Mouse (Mus musculus): ENCODE measurements around the gene Intu. TPM values are rescaled to one million over a fixed set of nuclear protein-coding genes. Genes with fewer than 3 reads are reported as not detected.

The Intu gene
- polyA plus RNA-seq, 1 experiment from 2014 or later = 2.3 TPM

DNA sequence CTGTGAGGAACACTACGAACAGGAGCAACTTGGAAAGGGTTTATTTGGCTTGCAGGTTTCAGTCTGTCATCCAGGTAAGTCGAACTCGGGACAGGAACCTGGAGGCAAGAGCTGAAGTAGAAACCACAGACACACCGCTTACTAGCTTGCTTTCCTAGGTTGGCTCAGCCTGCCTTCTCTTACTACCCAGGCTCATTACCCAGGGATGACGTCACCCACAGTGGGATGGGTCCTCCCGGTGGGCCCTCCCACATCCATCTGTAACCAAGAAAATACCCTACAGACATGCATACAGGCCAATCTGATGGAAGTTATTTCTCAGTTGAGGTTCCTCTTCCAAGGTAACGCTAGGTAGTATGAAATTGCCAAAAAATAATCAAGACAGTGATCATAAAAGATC, 6.2 kb upstream of the Intu start:
- Histone ChIP-seq H3K4me1 (ENCODE audit: control insufficient read depth, insufficient read depth, low read length) (no peaks in the 10 kb centered on the region), H3K36me3 (ENCODE audit: control insufficient read depth, insufficient read depth, low read length) (no peaks in the 10 kb centered on the region), H3K4me2 (ENCODE audit: low read depth, low read length) (no peak overlapping the region), H3K27ac (ENCODE audit: low read length) (no peak overlapping the region), H3K9me3 (replicated peaks; ENCODE audit: control insufficient read depth, low read length) (no peaks in the 10 kb centered on the region), H3K4me3 (replicated peaks; ENCODE audit: low read length) (no peak overlapping the region), H3K27me3 (ENCODE audit: control insufficient read depth, insufficient read depth, low read length) (0 out of 2 replicates have a peak, but pooled peaks cover 5% of the 10 kb centered on the region), H3K9ac (ENCODE audit: low read length) (no peak overlapping the region)
- WGBS = 83% methylated on average over 7 of the region's 7 CpGs
- ATAC-seq (ENCODE audit: insufficient read depth, low FRiP score) = no peak

- Histone ChIP-seq H3K4me1 (ENCODE audit: control insufficient read depth, insufficient read depth, low read length) (no peaks in the 10 kb centered on the region), H3K27ac (ENCODE audit: low read length) (no peak overlapping the region), H3K9me3 (replicated peaks; ENCODE audit: control insufficient read depth, low read length) (no peaks in the 10 kb centered on the region), H3K4me3 (replicated peaks; ENCODE audit: low read length) (no peak overlapping the region), H3K27me3 (ENCODE audit: control insufficient read depth, insufficient read depth, low read length) (0 out of 2 replicates have a peak, but pooled peaks cover 5% of the 10 kb centered on the region), H3K9ac (ENCODE audit: low read length) (no peak overlapping the region), H3K4me2 (ENCODE audit: low read depth, low read length) (no peak overlapping the region), H3K36me3 (ENCODE audit: control insufficient read depth, insufficient read depth, low read length) (no peaks in the 10 kb centered on the region)
- no peak for ATAC-seq (ENCODE audit: insufficient read depth, low FRiP score)
- 16% methylated on average over 4 of the region's 4 CpGs for WGBS
Observed at GRCm38 (mm10) chr3:40525341-40525740, 5.7 kb upstream of the Intu start.

GRCm38 (mm10) chr3:40526095-40526494, 5.0 kb upstream of the Intu start:
- Histone ChIP-seq H3K27ac (ENCODE audit: low read length) (no peak overlapping the region), H3K9ac (ENCODE audit: low read length) (no peak overlapping the region), H3K27me3 (ENCODE audit: control insufficient read depth, insufficient read depth, low read length) (peaks cover 5% of the 10 kb centered on the region; the same call in 1 of the 2 replicates), H3K4me1 (ENCODE audit: control insufficient read depth, insufficient read depth, low read length) (peaks cover 3% of the 10 kb centered on the region), H3K4me2 (ENCODE audit: low read depth, low read length) (no peak overlapping the region), H3K4me3 (replicated peaks; ENCODE audit: low read length) (no peak overlapping the region), H3K9me3 (replicated peaks; ENCODE audit: control insufficient read depth, low read length) (no peaks in the 10 kb centered on the region), H3K36me3 (ENCODE audit: control insufficient read depth, insufficient read depth, low read length) (no peaks in the 10 kb centered on the region)
- 81% methylated on average over 3 of the region's 3 CpGs for WGBS
- ATAC-seq (ENCODE audit: insufficient read depth, low FRiP score) = no peak

DNA sequence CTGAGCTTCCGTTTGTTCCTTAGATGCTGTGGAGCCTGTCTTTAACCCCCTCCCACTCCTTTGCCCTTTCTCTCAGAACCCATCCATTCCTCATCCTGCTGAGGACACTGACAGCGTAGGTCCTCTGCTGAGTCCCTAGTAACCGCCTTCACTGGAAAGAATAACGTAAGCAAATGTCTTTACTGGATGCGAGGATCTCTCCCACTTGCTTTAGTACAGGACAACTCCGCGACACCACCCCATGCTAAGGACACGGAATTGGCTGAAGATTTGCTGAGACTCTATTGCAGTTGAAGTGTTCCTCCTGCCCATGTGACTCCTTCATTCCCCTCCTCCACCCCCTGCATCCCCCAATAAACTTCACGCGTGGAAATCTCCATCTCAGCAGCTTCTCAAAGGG, 3.9 kb upstream of the Intu start:
- 37% methylated on average over 10 of the region's 10 CpGs for WGBS
- Histone ChIP-seq H3K4me2 (ENCODE audit: low read depth, low read length) (no peak overlapping the region), H3K36me3 (ENCODE audit: control insufficient read depth, insufficient read depth, low read length) (no peaks in the 10 kb centered on the region), H3K4me3 (replicated peaks; ENCODE audit: low read length) (no peak overlapping the region), H3K27me3 (ENCODE audit: control insufficient read depth, insufficient read depth, low read length) (peaks cover 5% of the 10 kb centered on the region; the same call in 1 of the 2 replicates), H3K27ac (ENCODE audit: low read length) (no peak overlapping the region), H3K9ac (ENCODE audit: low read length) (no peak overlapping the region), H3K4me1 (ENCODE audit: control insufficient read depth, insufficient read depth, low read length) (peaks cover 5% of the 10 kb centered on the region), H3K9me3 (replicated peaks; ENCODE audit: control insufficient read depth, low read length) (no peaks in the 10 kb centered on the region)
- ATAC-seq (ENCODE audit: insufficient read depth, low FRiP score) = no peak

DNA sequence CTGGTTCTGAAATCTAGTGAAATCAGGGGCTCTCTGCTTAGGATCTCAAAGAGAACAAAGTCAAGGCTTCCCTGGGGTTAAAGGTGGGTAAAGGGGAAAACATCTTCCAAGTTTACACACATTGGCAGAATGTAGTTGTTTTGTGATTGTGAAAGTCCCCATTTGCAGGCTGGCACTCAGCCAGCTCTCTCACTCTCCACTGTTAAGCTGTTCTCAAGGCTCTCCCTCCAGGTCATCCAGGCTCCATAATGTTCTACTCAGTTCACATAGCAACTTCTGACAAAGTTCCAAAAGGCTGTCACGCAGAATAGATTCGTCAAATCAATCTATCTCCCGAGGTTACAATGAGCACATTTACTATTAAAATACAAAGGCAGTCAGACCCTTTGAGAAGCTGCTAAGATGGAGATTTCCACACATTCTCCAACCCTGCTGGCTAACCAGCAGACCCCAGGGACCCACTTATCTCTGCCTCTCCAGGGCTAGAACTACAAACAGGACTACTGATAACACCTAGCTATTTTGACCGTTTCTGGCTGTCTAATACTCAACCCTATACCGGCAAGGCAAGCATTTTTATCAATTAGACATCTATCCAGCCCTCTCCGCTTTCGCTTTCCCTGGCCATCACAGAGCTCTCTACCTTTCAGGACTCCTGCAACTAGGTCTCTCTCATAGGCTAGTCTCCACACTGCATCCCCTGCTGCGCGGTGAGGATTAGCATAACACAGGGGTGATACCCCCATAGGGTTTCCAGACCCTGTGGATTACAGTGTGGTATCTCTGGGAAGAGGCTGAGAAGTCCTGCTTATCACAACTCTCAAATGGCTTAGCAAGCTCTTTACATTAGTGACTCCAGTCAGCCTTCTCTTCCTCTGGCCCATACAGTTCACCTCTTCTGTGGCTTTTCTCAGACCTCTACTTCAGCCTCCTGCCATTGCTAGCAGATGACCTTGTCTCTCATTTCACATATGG, 2.8 kb upstream of the Intu start:
- H3K4me2 ChIP-seq (ENCODE audit: low read depth, low read length) = no peak overlapping the region
- H3K36me3 ChIP-seq (ENCODE audit: control insufficient read depth, insufficient read depth, low read length) = no peaks in the 10 kb centered on the region
- H3K27ac ChIP-seq (ENCODE audit: low read length) = no peak overlapping the region
- H3K9me3 ChIP-seq (replicated peaks; ENCODE audit: control insufficient read depth, low read length) = no peaks in the 10 kb centered on the region
- 24% methylated on average over 9 of the region's 9 CpGs for WGBS
- no peak overlapping the region for H3K9ac ChIP-seq (ENCODE audit: low read length)
- 0 out of 2 replicates have a peak, but pooled peaks have one; percentile 17 for ATAC-seq (ENCODE audit: insufficient read depth, low FRiP score)
- peaks cover 5% of the 10 kb centered on the region; the same call in 1 of the 2 replicates for H3K27me3 ChIP-seq (ENCODE audit: control insufficient read depth, insufficient read depth, low read length)
- peaks cover 5% of the 10 kb centered on the region for H3K4me1 ChIP-seq (ENCODE audit: control insufficient read depth, insufficient read depth, low read length)
- H3K4me3 ChIP-seq (replicated peaks; ENCODE audit: low read length) = no peak overlapping the region

GRCm38 (mm10) chr3:40528958-40529357, 2.1 kb upstream of the Intu start:
- peaks cover 5% of the 10 kb centered on the region for H3K4me1 ChIP-seq (ENCODE audit: control insufficient read depth, insufficient read depth, low read length)
- 72% methylated on average over 6 of the region's 6 CpGs for WGBS
- no peak overlapping the region for H3K9ac ChIP-seq (ENCODE audit: low read length)
- H3K36me3 ChIP-seq (ENCODE audit: control insufficient read depth, insufficient read depth, low read length) = no peaks in the 10 kb centered on the region
- no peak for ATAC-seq (ENCODE audit: insufficient read depth, low FRiP score)
- no peak overlapping the region for H3K27ac ChIP-seq (ENCODE audit: low read length)
- H3K9me3 ChIP-seq (replicated peaks; ENCODE audit: control insufficient read depth, low read length) = no peaks in the 10 kb centered on the region
- H3K27me3 ChIP-seq (ENCODE audit: control insufficient read depth, insufficient read depth, low read length) = peaks cover 5% of the 10 kb centered on the region; the same call in 1 of the 2 replicates
- no peak overlapping the region for H3K4me2 ChIP-seq (ENCODE audit: low read depth, low read length)
- no peak overlapping the region for H3K4me3 ChIP-seq (replicated peaks; ENCODE audit: low read length)

DNA sequence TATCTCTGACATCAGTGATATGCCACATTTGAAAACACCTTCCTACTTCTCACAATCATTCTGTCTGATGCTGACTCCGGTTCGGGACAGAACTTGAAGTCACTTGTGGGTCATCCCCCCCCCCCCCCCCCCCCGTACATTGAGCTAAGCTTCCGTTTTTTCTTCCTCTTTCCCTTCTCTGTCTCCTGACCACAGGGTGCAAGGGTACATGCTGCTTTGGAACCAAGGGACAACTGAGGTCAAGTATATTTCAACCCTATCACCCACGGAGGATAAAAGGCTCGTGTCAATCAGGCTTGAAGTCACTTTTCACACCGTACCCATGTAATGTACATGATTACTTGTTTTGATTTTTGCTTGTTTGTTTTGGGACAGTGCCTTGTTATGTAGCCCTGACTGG, 241 bp upstream of the Intu start:
- H3K4me2 ChIP-seq (ENCODE audit: low read depth, low read length) = peak overlapping the region; percentile 100
- no peak for ATAC-seq (ENCODE audit: insufficient read depth, low FRiP score)
- peak overlapping the region; percentile 65; the same call in 1 of the 2 replicates for H3K9ac ChIP-seq (ENCODE audit: low read length)
- peak overlapping the region; percentile 57 for H3K4me3 ChIP-seq (replicated peaks; ENCODE audit: low read length)
- peaks cover 5% of the 10 kb centered on the region; the same call in 1 of the 2 replicates for H3K27me3 ChIP-seq (ENCODE audit: control insufficient read depth, insufficient read depth, low read length)
- H3K36me3 ChIP-seq (ENCODE audit: control insufficient read depth, insufficient read depth, low read length) = no peaks in the 10 kb centered on the region
- WGBS = 17% methylated on average over 7 of the region's 7 CpGs
- H3K27ac ChIP-seq (ENCODE audit: low read length) = no peak overlapping the region
- H3K9me3 ChIP-seq (replicated peaks; ENCODE audit: control insufficient read depth, low read length) = no peaks in the 10 kb centered on the region
- H3K4me1 ChIP-seq (ENCODE audit: control insufficient read depth, insufficient read depth, low read length) = peaks cover 5% of the 10 kb centered on the region

DNA sequence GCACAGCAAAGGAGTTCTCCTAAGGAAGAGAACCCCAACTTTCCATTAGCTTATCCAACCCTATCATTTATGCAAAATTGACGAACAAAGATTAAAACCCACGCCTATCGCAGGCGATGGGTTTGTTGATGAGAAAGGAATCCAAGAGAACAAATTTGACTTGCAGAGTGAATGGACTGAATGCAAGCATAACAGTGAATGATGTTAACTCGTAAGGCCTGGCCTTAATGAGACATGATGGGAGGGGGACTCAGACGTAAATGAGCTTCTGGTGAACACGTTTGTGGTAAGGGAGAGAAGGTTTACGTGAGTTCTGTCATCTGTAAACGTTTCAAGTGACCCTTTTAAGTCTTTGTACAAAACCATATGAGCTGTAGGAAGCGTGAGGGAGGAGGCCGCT, 1.2 kb downstream of the Intu start:
- no peak for ATAC-seq (ENCODE audit: insufficient read depth, low FRiP score)
- Histone ChIP-seq H3K4me1 (ENCODE audit: control insufficient read depth, insufficient read depth, low read length) (peaks cover 5% of the 10 kb centered on the region), H3K36me3 (ENCODE audit: control insufficient read depth, insufficient read depth, low read length) (no peaks in the 10 kb centered on the region), H3K4me3 (replicated peaks; ENCODE audit: low read length) (peak overlapping the region; percentile 57), H3K4me2 (ENCODE audit: low read depth, low read length) (peak overlapping the region; percentile 100), H3K27me3 (ENCODE audit: control insufficient read depth, insufficient read depth, low read length) (peaks cover 5% of the 10 kb centered on the region; the same call in 1 of the 2 replicates), H3K27ac (ENCODE audit: low read length) (no peak overlapping the region), H3K9ac (ENCODE audit: low read length) (no peak overlapping the region), H3K9me3 (replicated peaks; ENCODE audit: control insufficient read depth, low read length) (no peaks in the 10 kb centered on the region)
- 17% methylated on average over 11 of the region's 11 CpGs for whole genome bisulfite sequencing

GRCm38 (mm10) chr3:40534141-40534540, 3.1 kb downstream of the Intu start:
- Histone ChIP-seq H3K9ac (ENCODE audit: low read length) (no peak overlapping the region), H3K27ac (ENCODE audit: low read length) (no peak overlapping the region), H3K4me1 (ENCODE audit: control insufficient read depth, insufficient read depth, low read length) (peaks cover 5% of the 10 kb centered on the region), H3K36me3 (ENCODE audit: control insufficient read depth, insufficient read depth, low read length) (no peaks in the 10 kb centered on the region), H3K4me3 (replicated peaks; ENCODE audit: low read length) (no peak overlapping the region), H3K4me2 (ENCODE audit: low read depth, low read length) (no peak overlapping the region), H3K9me3 (replicated peaks; ENCODE audit: control insufficient read depth, low read length) (no peaks in the 10 kb centered on the region), H3K27me3 (ENCODE audit: control insufficient read depth, insufficient read depth, low read length) (peaks cover 5% of the 10 kb centered on the region; the same call in 1 of the 2 replicates)
- ATAC-seq (ENCODE audit: insufficient read depth, low FRiP score) = no peak
- WGBS = 67% methylated on average over 4 of the region's 4 CpGs

All from stomach, embryonic 16.5 days (tissue).